Mouse (Mus musculus) adrenal gland, postnatal 10 days (tissue): Measurements from ENCODE around the gene Nepro. TPM values are rescaled to one million over a fixed set of nuclear protein-coding genes. Genes with fewer than 3 reads are reported as not detected.

Experiments used
- DNase-seq: peaks from one replicate; pipeline ENCODE4 v3.0.0; 2021; ENCODE audit warnings: mixed read lengths
- total RNA-seq, 2 experiments: library from RNA; stranded (reverse); gene quantifications; 2 replicates each; pipeline ENCODE4 v1.2.3; 2021

Gene Nepro
- total RNA-seq, 2 experiments from 2014 or later: 9.1 to 9.3 TPM

DNA sequence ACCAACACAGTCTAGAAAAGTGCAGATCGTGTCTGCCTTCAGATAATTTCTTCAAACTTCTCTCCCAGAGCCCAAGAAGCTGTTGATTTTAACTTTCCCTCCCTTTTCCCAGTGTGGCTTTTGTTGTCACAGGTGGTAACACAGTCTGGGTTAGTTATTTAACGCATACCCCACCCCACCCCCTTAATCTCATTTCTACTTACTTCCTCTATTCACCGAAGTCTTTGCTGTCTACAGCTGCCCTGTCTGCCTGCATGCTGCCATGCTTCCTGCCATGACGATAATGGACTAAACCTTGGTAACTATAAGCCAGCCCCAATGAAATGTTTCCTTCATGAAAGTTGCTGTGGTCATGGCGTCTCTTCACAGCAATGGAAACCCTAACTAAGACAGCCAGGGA, 21.8 kb upstream of the Nepro start:
- no peak for DNase-seq

GRCm38 (mm10) chr16:44703458-44703857, 20.6 kb upstream of the Nepro start:
- no peak for DNase-seq

DNA sequence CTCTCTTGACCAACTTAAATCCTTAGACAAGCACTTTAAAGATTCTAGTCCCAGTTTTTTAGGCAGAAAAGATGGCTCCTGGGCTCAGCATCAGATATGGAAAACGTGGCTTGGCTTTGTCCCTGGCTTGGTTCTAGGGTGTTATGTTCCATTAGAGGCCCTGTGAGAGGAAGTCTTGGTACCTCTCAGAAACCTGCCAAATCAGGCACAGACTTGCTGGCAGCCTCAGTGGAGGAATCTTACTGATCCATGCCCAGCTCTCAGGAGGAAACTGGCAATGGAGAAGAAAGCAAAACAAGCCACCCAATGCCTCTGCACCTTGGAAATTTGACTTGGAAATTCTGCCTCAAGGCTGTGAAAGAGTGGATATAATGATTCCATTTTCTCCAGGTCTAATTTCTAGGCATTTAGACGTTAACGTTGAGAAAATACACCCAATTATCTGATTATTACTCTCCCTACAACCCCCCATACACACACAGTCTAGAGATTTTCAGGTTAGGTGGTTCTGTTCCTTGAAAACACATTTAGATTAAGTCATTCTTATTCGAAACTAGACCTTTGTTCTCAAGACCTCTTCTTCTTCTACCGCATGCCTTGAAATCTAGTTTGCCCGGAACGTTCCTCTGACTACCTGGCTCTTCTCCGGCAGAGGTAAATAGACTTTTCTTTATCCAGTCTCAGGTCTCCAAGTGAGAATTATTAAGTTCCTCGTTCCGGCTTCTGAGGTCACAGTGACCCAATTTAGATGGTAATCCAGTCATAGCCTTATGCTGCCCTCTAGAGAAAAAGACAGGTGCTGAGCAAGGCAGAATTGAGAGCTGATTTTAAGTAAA, 7.6 kb upstream of the Nepro start:
- peak; percentile 43 for DNase-seq

GRCm38 (mm10) chr16:44717141-44717634, 6.9 kb upstream of the Nepro start:
- DNase-seq: no peak

GRCm38 (mm10) chr16:44717838-44718237, 6.3 kb upstream of the Nepro start:
- DNase-seq: no peak

- DNase-seq: no peak
Measured at GRCm38 (mm10) chr16:44719349-44719748, 4.8 kb upstream of the Nepro start.

DNA sequence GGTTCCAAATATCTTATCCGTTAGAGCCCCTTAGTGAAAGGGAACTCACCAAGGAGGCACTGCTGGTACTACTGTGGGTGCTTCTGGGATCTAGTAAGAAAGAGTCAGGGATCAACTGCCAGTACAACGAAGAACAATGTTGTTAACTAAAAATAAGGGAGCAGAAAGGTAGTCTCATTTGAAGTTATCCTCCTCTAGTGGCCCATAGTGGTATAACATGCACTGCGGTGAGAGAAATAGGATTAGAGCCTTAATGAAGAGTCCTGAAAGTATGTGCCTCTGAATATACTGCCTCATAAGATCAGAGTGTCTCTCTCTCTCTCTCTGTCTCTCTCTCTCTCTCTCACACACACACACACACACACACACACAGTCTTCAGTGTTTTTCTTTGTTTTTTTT, 3.6 kb upstream of the Nepro start:
- no peak for DNase-seq

GRCm38 (mm10) chr16:44722666-44723065, 1.4 kb upstream of the Nepro start:
- DNase-seq: no peak

DNA sequence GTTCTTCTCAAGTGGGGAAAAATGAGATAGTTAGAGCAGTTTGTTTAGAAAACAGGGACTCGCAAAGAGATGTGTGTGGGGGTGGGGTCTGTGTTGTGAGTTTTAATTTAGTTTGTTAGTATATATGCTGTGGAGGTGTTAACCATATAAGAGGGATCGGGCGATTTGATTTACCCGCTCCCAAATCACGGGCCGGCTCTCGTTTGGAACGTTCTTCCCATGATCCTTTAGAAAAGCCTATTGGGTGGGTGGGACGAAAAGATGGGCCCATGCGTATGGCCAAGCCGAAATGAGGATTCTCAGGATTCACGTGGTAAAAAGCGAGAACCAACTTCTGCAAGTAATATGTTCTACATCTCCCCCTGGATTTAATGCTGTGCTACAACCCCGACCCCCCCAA, 746 bp downstream of the Nepro start:
- DNase-seq: peak; percentile 47

- DNase-seq: peak; percentile 81
Measured at GRCm38 (mm10) chr16:44725286-44726223, 1.5 kb downstream of the Nepro start.

DNA sequence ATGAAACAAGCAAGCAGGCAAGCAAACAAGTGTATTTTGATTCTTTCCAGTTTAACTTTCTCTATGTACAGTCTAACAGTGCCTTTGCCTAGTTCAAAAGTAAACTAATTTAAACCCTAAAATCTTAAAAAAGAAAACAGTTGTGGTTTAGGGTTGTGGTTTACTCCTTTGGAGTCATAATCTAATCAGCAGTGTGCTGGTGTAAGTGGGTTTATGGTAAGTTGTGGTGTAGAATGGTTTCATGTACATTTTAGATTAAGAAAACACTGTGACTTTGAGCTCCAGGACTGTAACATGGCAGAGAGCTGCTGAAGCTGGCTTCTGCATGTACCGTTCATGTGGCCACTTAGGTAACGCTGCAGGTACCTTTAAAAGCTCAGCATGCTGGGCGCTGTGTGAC, 3.4 kb downstream of the Nepro start:
- no peak for DNase-seq

GRCm38 (mm10) chr16:44734059-44734458, 10.0 kb downstream of the Nepro start:
- peak; percentile 27 for DNase-seq

- DNase-seq: no peak
Measured at GRCm38 (mm10) chr16:44735676-44736075, 11.6 kb downstream of the Nepro start.

DNA sequence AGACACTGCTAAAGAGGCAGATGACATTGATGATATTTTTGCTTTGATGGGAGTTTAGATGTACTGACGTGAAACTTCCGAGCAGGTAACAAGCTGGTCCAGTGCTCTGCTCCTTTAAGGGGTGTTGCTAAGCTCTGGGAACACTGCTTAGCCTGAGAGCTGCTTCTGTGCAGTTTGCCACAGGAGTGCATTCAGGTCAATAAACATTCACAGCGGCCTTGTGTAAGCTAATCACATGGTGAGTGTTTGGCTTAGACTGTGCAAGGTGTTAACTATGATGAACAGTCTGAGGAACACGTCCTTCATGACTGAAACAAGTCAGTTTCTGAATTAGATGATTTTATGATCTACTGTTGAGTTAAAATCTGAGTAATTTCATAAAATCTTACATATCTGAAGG, 12.0 kb downstream of the Nepro start:
- DNase-seq: no peak

- DNase-seq: no peak
Measured at GRCm38 (mm10) chr16:44742753-44743152, 18.7 kb downstream of the Nepro start.

GRCm38 (mm10) chr16:44745471-44745865, 21.4 kb downstream of the Nepro start:
- no peak for DNase-seq

DNA sequence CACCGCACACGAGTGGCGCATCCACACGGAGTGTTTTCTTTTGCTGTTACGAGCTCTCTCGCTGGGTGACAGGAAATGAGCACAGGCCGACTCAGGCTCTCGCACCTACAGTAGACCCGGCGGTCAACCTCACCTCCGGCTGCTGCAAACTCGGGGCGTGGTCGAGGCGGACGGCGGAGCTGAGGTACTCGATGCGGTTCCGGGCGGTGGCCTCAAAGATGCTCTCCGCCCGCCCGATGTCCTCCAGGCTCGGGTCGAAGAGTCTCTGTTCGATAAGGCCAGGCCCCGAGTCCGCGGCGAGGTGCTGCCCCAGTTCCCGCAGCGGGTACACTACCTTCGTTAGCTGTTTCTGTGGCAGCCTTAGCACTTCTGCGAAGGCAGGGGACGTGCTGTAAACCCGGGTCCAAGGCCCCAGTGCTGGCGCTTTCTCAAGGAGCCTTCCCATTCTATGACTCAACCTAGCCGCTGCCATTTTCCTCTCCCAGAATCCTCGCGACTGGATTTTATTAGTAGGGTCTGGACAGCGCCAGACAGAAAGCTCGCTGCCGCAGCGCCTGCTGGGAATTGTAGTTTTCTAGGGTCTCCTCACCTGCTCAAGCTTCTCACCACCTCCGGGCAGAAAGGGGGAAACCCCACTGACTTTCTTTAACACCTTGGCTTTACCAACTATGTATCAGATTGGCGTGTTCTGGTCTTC, 21.9 kb downstream of the Nepro start, which contains the start of gene Gtpbp8:
TSS of gene Gtpbp8 (minus strand) at position 498 of the 697 bp plus-strand sequence.
- peak; percentile 88 for DNase-seq

DNA sequence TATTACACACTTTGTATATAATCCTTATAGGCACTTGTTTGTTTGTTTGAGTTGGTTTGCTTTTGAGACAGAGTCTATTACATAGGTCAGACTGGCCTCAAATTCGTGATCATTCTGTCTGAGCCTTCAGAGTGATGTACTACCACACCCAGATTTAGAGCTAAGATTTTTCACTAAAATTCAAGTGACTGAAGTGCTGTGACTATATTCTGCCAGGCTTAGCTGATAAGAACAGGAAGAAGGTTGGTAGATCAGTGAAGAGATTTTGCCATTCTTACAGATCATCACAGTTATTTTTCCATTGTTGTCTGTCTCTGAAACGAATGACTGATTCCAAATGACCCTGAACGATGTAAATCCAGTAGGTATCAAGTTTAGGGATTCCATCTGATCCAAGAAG, 23.9 kb downstream of the Nepro start:
- no peak for DNase-seq

- no peak for DNase-seq
Measured at GRCm38 (mm10) chr16:44757700-44758099, 33.6 kb downstream of the Nepro start.

DNA sequence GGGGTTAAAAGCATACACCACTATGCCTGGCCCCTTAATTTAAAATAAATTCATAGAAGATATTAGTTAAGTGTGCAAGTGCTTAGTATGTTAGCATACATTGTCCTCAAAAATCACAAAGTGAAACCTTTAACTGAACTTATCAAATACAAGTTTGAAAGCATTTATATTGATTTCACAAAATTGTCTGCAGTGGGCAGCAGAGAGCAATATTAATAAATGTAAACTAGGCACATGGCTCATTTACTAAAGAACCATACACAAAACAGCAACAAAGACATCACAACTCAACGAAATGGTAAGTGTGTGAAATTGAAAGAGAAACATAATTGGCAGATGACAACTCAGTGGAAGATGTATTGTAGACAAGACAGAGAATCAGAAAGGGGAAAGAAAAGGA, 37.7 kb downstream of the Nepro start:
- no peak for DNase-seq

DNA sequence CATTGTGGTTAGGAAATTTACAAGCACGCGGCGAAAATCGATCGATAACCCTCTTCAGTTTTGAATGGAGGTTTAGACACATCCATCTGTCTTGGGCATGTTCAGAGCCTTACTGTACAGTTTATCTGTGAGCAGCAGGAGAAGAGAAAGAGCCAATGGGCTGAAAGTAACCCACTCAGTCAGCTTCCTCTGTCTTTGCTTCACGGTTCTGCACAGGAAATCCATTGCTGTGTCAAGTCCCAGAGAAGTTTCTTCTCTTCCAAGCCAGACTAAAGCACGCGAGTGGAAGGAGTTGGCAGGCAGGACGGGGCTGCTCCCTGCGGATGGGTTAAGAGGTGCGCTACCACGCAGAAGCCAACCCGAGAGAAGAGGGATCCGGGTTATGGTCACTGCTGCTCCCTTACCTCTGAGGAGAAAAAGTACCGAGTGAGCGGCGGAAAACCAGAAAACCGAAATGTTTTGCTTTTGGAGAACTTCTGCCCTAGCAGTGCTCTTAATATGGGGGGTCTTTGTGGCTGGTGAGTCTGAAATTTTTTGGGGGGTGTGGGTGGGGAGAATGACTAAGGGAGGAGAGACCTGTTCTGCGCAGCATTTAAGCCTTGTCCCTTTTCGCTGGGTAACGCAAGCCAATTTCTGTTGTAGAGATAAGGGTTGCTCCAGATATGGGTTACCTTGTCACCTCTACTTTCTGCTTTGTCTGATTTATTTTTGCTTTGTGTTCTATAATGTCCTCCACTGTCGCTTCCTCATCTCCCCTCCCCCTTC, 41.6 kb downstream of the Nepro start, which contains the start of gene Cd200r1:
TSS of gene Cd200r1 (plus strand) at position 182 of the 765 bp plus-strand sequence.
- no peak for DNase-seq
